Mouse (Mus musculus) gastrocnemius, adult 2 months (tissue): ENCODE results near the gene Btnl9. TPM values are rescaled to one million over a fixed set of nuclear protein-coding genes. Genes with fewer than 3 reads are reported as not detected.
A peak's percentile ranks its signal among the peaks of the same experiment; 100 is the strongest.

Experiments
- DNase-seq: peaks from one replicate; pipeline ENCODE4 v3.0.0; 2022
- H3K27ac ChIP-seq: fragments of 200-600 bp; 2 replicates; pipeline ENCODE4 v1.8.1; 2022; ENCODE audit warnings: mild to moderate bottlenecking
- H3K4me3 ChIP-seq: fragments of 200-600 bp; 2 replicates; pipeline ENCODE4 v1.8.1; 2022; ENCODE audit warnings: mild to moderate bottlenecking, moderate library complexity
- CTCF ChIP-seq: fragments of 200-600 bp; IDR thresholded peaks from 2 replicates; pipeline ENCODE4 v1.8.1; 2022; ENCODE audit warnings: antibody characterized with exemption, mild to moderate bottlenecking, moderate library complexity
- intact Hi-C: fragments of 180-260 bp; cut with DNase I; formaldehyde crosslinking; loops from one replicate; pipeline ENCODE4 v1.15.1; 2025
- total RNA-seq, 2 experiments: library from RNA; stranded (reverse); gene quantifications; 2 replicates each; pipeline ENCODE4 v1.2.3; 2021

The Btnl9 gene
- total RNA-seq, 2 experiments from 2014 or later = 0.97 to 3.6 TPM

DNA sequence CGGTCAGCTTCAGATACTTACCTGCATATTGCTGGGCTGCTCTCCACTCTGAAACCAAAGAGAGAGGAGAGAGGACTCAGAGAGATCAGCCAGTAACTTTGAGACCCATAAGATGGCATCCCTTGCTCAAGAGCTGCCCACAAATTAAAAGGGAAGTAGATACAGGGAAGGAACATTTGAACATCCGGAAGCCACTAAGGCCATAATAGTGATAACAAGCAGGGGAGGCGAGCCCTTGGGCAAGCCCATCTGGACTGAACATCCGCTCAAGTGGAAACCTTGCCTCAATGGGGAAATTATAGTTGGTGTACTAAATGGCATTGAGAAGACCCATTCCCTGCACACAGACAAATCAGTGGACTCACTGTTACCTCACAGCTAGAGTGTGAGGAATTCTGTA lies 16.4 kb downstream of the Btnl9 start:
- DNase-seq = no peak
- H3K4me3 ChIP-seq = no peak overlapping the region
- TF ChIP-seq CTCF = no peak
- intact Hi-C loops = no loop called here
- no peak overlapping the region for H3K27ac ChIP-seq

DNA sequence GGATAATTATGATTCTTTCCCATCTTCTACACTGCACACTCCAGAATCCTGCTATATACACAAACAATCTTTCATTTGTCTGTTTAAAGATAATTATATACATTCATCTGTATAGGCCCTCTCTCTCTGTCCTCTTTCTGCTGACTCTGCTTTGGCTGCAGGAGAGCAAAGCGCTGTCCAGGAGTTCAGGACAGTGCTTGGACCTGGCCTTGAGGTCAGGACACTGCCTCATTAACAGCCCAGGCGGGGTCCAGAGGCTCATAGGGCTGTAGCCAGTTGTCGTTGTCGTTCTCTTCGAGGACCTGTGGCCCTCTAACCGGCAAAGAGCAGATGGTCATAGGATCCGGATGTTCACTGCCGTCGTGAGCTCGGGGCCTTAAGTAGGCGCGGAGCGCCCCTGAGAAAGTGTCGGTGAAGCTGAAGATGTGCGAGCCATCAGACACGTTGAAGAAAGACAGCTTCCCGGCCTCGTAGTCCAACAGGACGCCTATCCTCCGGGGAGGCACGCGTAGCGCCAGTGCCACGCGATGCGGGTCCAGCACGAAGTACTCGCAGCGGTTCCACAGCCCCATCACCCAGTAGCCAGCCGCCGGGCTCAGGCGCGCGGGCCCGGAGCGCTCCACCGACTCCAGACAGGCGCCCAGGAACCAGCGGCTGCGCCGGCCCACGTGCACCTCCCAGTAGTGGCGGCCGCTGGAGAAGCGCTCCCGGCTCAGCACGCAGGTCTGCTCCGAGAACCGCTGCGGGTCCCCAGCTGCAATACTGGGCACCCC lies 17.9 kb downstream of the Btnl9 start:
- peak overlapping the region; percentile 17; the same call in 1 of the 2 replicates for H3K4me3 ChIP-seq
- no peak for TF ChIP-seq CTCF
- intact Hi-C loops = no loop called here
- H3K27ac ChIP-seq = no peak overlapping the region
- DNase-seq = no peak

- no peak overlapping the region for H3K27ac ChIP-seq
- no peak for TF ChIP-seq CTCF
- intact Hi-C loops = no loop called here
- no peak overlapping the region for H3K4me3 ChIP-seq
- no peak for DNase-seq
Observed at GRCm38 (mm10) chr11:49156821-49157814, 29.8 kb downstream of the Btnl9 start.

- no peak for TF ChIP-seq CTCF
- no peak for DNase-seq
- Histone ChIP-seq H3K4me3 (no peak within 1 kb of the TSS), H3K27ac (no peak within 1 kb of the TSS)
- intact Hi-C loops = no loop called here
Observed at GRCm38 (mm10) chr11:49154077-49154476, 32.9 kb downstream of the Btnl9 start, which contains the start of gene Olfr1394. Gene Olfr1394 (plus strand): TSS chr11:49154377.

- H3K4me3 ChIP-seq = no peak within 1 kb of the TSS
- DNase-seq = no peak
- no peak within 1 kb of the TSS for H3K27ac ChIP-seq
- intact Hi-C loops = no loop called here
- TF ChIP-seq CTCF = no peak
Observed at GRCm38 (mm10) chr11:49141974-49142373, 45.0 kb downstream of the Btnl9 start, which contains the start of gene Olfr1395. Gene Olfr1395 (plus strand): TSS chr11:49142274.

DNA sequence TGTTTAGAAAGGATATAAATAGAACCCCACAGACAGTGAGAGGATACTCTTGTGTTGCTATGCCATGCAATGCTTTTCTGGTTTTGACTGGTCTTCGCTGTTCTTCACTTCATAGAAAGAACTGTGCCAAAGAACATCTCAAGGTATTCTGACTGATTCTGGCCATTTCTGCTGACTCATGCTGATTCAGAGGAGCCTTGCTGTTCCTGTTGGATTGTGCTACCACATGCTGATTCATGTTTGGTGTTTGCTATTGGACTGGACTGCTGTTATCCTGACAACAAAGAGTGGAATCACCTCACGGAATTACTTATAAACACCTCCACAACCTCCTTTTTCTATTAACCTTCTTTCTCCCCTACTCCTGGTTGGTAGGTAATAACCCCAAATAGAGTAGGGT lies 62.8 kb downstream of the Btnl9 start:
- Histone ChIP-seq H3K4me3 (no peak overlapping the region), H3K27ac (no peak overlapping the region)
- no peak for DNase-seq
- intact Hi-C loops = no loop called here
- no peak for TF ChIP-seq CTCF

GRCm38 (mm10) chr11:49119635-49120034 lies 67.3 kb downstream of the Btnl9 start:
- Histone ChIP-seq H3K4me3 (no peak overlapping the region), H3K27ac (no peak overlapping the region)
- intact Hi-C loops = no loop called here
- TF ChIP-seq CTCF = no peak
- no peak for DNase-seq

Other genes starting within 250 kb of the Btnl9 start
- gene Psme2b, start 241.0 kb downstream of the Btnl9 start, total RNA-seq = 1 to 10 TPM in 1 of 2 experiments, under 1 TPM in 1; 0.41 to 1.6 TPM
- not detected for gene Olfr56, start 208.3 kb downstream of the Btnl9 start, total RNA-seq
- gene 9930111J21Rik1, start 207.8 kb downstream of the Btnl9 start, total RNA-seq = 1 to 10 TPM in 1 of 2 experiments, under 1 TPM in 1; 0.79 to 1.7 TPM
- gene Gm12185, start 194.9 kb downstream of the Btnl9 start, total RNA-seq = under 1 TPM; 0.39 to 0.46 TPM
- 1 to 10 TPM in 1 of 2 experiments, under 1 TPM in 1; 0.97 to 1.1 TPM for gene Tgtp1, start 193.0 kb downstream of the Btnl9 start, total RNA-seq
- 1 to 10 TPM; 1.0 to 2.5 TPM for gene 9930111J21Rik2, start 135.9 kb downstream of the Btnl9 start, total RNA-seq
- gene Tgtp2, start 123.0 kb downstream of the Btnl9 start, total RNA-seq = 1 to 10 TPM in 1 of 2 experiments, under 1 TPM in 1; 0.66 to 1.3 TPM
- under 1 TPM; 0.84 TPM for gene Ifi47, start 110.6 kb downstream of the Btnl9 start, total RNA-seq
- gene Olfr1396, start 72.3 kb downstream of the Btnl9 start, total RNA-seq = not detected
- not detected for gene Olfr1395, start 44.9 kb downstream of the Btnl9 start, total RNA-seq
- not detected for gene Olfr1394, start 32.8 kb downstream of the Btnl9 start, total RNA-seq
- gene Zfp62, start 16.1 kb upstream of the Btnl9 start, total RNA-seq = 10 to 100 TPM; 25.8 to 32.6 TPM
- 10 to 100 TPM; 42.0 to 48.0 TPM for gene Mgat1, start 57.0 kb upstream of the Btnl9 start, total RNA-seq
- gene Olfr1393, start 91.1 kb upstream of the Btnl9 start, total RNA-seq = not detected
- not detected for gene Olfr1392, start 98.1 kb upstream of the Btnl9 start, total RNA-seq
- not detected for gene Olfr10, start 117.6 kb upstream of the Btnl9 start, total RNA-seq
- not detected for gene Olfr1391, start 135.6 kb upstream of the Btnl9 start, total RNA-seq
- gene Olfr1390, start 148.0 kb upstream of the Btnl9 start, total RNA-seq = not detected
- not detected for gene Olfr1389, start 235.9 kb upstream of the Btnl9 start, total RNA-seq
- under 1 TPM in 1 of 2 experiments, not detected in 1; 0.13 TPM for gene Olfr1388, start 249.5 kb upstream of the Btnl9 start, total RNA-seq